Mouse (Mus musculus): ENCODE data around the gene Knl1. TPM values are rescaled to one million over a fixed set of nuclear protein-coding genes. Genes with fewer than 3 reads are reported as not detected.
"Not testable (repeated sequence)": the region's sequence is repeated elsewhere in the genome, so short reads cannot be mapped to it uniquely, and the experiment has no call there.

The Knl1 gene
- 10 to 100 TPM in 8 of 26 experiments, 1 to 10 TPM in 17, under 1 TPM in 1; 0.62 to 31.1 (median 4.8) TPM for total RNA-seq (2018; cell fraction: chromatin; rRNA removed)
- total RNA-seq (2018; cell fraction: cytosol; rRNA removed), result 1 to 10 TPM in 14 of 26 experiments, under 1 TPM in 12; 0.35 to 3.9 (median 1.1) TPM
- 10 to 100 TPM in 1 of 26 experiments, 1 to 10 TPM in 23, under 1 TPM in 2; 0.81 to 16.5 (median 2.5) TPM for total RNA-seq (2018; cell fraction: nucleus; rRNA removed)
- 0.27 to 2.3 TPM (median 1.2 TPM) in 3 replicates for polyA plus RNA-seq (2018)

GRCm38 (mm10) chr2:119046649-119047611, at the start of gene Knl1:
TSS of gene Knl1 (plus strand) at chr2:119047119.
- peak within 1 kb of the TSS; percentile 89 for H3K27ac ChIP-seq
- under 1% methylated on average over 72 of the region's 77 CpGs for WGBS (ENCODE audit: missing documents)
- no peaks in the 10 kb centered on the region for H3K36me3 ChIP-seq (ENCODE audit: inconsistent target)
- peaks cover 44% of the 10 kb centered on the region for H3K79me2 ChIP-seq (ENCODE audit: inconsistent target)
- H3K4me3 ChIP-seq (ENCODE audit: inconsistent target), result peak within 1 kb of the TSS; percentile 76

GRCm38 (mm10) chr2:118998115-118998866, 48.6 kb upstream of the Knl1 start:
- H3K79me2 ChIP-seq (ENCODE audit: inconsistent target), result no peaks in the 10 kb centered on the region
- no peak overlapping the region for H3K4me3 ChIP-seq (ENCODE audit: inconsistent target)
- H3K27ac ChIP-seq, result no peak overlapping the region
- H3K36me3 ChIP-seq (ENCODE audit: inconsistent target), result no peaks in the 10 kb centered on the region
- 41% methylated on average over 6 of the region's 6 CpGs for WGBS (ENCODE audit: missing documents)

GRCm38 (mm10) chr2:118999025-118999639, 47.8 kb upstream of the Knl1 start:
- Histone ChIP-seq H3K36me3 (ENCODE audit: inconsistent target) (no peaks in the 10 kb centered on the region), H3K79me2 (ENCODE audit: inconsistent target) (no peaks in the 10 kb centered on the region), H3K4me3 (ENCODE audit: inconsistent target) (no peak overlapping the region), H3K27ac (no peak overlapping the region)
- 98% methylated on average over 3 of the region's 3 CpGs for WGBS (ENCODE audit: missing documents)

GRCm38 (mm10) chr2:119006886-119007285, 40.0 kb upstream of the Knl1 start:
- Histone ChIP-seq H3K36me3 (ENCODE audit: inconsistent target) (no peaks in the 10 kb centered on the region), H3K79me2 (ENCODE audit: inconsistent target) (no peaks in the 10 kb centered on the region), H3K27ac (no peak overlapping the region), H3K4me3 (ENCODE audit: inconsistent target) (no peak overlapping the region)
- 84% methylated on average over 7 of the region's 7 CpGs for WGBS (ENCODE audit: missing documents)

GRCm38 (mm10) chr2:119009376-119009775, 37.5 kb upstream of the Knl1 start:
- no peak overlapping the region for H3K27ac ChIP-seq
- no peaks in the 10 kb centered on the region for H3K36me3 ChIP-seq (ENCODE audit: inconsistent target)
- WGBS (ENCODE audit: missing documents), result 96% methylated on average over 2 of the region's 2 CpGs
- H3K79me2 ChIP-seq (ENCODE audit: inconsistent target), result no peaks in the 10 kb centered on the region
- no peak overlapping the region for H3K4me3 ChIP-seq (ENCODE audit: inconsistent target)

GRCm38 (mm10) chr2:119014989-119015388, 31.9 kb upstream of the Knl1 start:
- H3K36me3 ChIP-seq (ENCODE audit: inconsistent target), result peaks cover 19% of the 10 kb centered on the region
- 49% methylated on average over 7 of the region's 7 CpGs for WGBS (ENCODE audit: missing documents)
- no peaks in the 10 kb centered on the region for H3K79me2 ChIP-seq (ENCODE audit: inconsistent target)
- peak overlapping the region; percentile 65; the same call in 1 of the 2 replicates for H3K27ac ChIP-seq
- no peak overlapping the region for H3K4me3 ChIP-seq (ENCODE audit: inconsistent target)

- WGBS (ENCODE audit: missing documents), result 4% methylated on average over 12 of the region's 12 CpGs
- Histone ChIP-seq H3K36me3 (ENCODE audit: inconsistent target) (peaks cover 26% of the 10 kb centered on the region), H3K79me2 (ENCODE audit: inconsistent target) (no peaks in the 10 kb centered on the region), H3K27ac (peak overlapping the region; percentile 65), H3K4me3 (ENCODE audit: inconsistent target) (no peak overlapping the region)
These were observed 31.2 kb upstream of the Knl1 start for GRCm38 (mm10) chr2:119015604-119016180.

- 68% methylated on average over 3 of the region's 4 CpGs for WGBS (ENCODE audit: missing documents)
- not testable (repeated sequence) for H3K79me2 ChIP-seq (ENCODE audit: inconsistent target)
These were observed 30.6 kb upstream of the Knl1 start for GRCm38 (mm10) chr2:119016312-119016711.

GRCm38 (mm10) chr2:119017647-119018046, 29.3 kb upstream of the Knl1 start:
- Histone ChIP-seq H3K27ac (no peak overlapping the region), H3K79me2 (ENCODE audit: inconsistent target) (no peaks in the 10 kb centered on the region), H3K36me3 (ENCODE audit: inconsistent target) (peaks cover 41% of the 10 kb centered on the region), H3K4me3 (ENCODE audit: inconsistent target) (no peak overlapping the region)
- WGBS (ENCODE audit: missing documents), result 100% methylated on average over 3 of the region's 3 CpGs

More at GRCm38 (mm10) chr2:119016312-119016711, 30.6 kb upstream of the Knl1 start:
- Histone ChIP-seq H3K36me3 (ENCODE audit: inconsistent target) (peaks cover 32% of the 10 kb centered on the region), H3K27ac (peak overlapping the region; percentile 65)
- H3K4me3 ChIP-seq (ENCODE audit: inconsistent target), result not testable (repeated sequence)

GRCm38 (mm10) chr2:119018391-119019122, 28.4 kb upstream of the Knl1 start:
- no peaks in the 10 kb centered on the region for H3K79me2 ChIP-seq (ENCODE audit: inconsistent target)
- H3K36me3 ChIP-seq (ENCODE audit: inconsistent target), result peaks cover 41% of the 10 kb centered on the region
- 91% methylated on average over 22 of the region's 22 CpGs for WGBS (ENCODE audit: missing documents)
- no peak overlapping the region for H3K4me3 ChIP-seq (ENCODE audit: inconsistent target)
- no peak overlapping the region for H3K27ac ChIP-seq

- WGBS (ENCODE audit: missing documents), result 90% methylated on average over 5 of the region's 5 CpGs
- H3K36me3 ChIP-seq (ENCODE audit: inconsistent target), result peaks cover 41% of the 10 kb centered on the region
These were observed 27.8 kb upstream of the Knl1 start for GRCm38 (mm10) chr2:119019131-119019530.

GRCm38 (mm10) chr2:119019538-119019937, 27.4 kb upstream of the Knl1 start:
- WGBS (ENCODE audit: missing documents), result 90% methylated on average over 4 of the region's 4 CpGs
- Histone ChIP-seq H3K36me3 (ENCODE audit: inconsistent target) (peaks cover 43% of the 10 kb centered on the region), H3K4me3 (ENCODE audit: inconsistent target) (no peak overlapping the region), H3K27ac (no peak overlapping the region), H3K79me2 (ENCODE audit: inconsistent target) (no peaks in the 10 kb centered on the region)

More at GRCm38 (mm10) chr2:119019131-119019530, 27.8 kb upstream of the Knl1 start:
- no peaks in the 10 kb centered on the region for H3K79me2 ChIP-seq (ENCODE audit: inconsistent target)
- no peak overlapping the region for H3K4me3 ChIP-seq (ENCODE audit: inconsistent target)
- no peak overlapping the region for H3K27ac ChIP-seq

GRCm38 (mm10) chr2:119023154-119023660, 23.7 kb upstream of the Knl1 start:
- over 99% methylated on average over 6 of the region's 6 CpGs for WGBS (ENCODE audit: missing documents)
- Histone ChIP-seq H3K36me3 (ENCODE audit: inconsistent target) (peaks cover 62% of the 10 kb centered on the region), H3K4me3 (ENCODE audit: inconsistent target) (no peak overlapping the region), H3K27ac (no peak overlapping the region), H3K79me2 (ENCODE audit: inconsistent target) (peaks cover 12% of the 10 kb centered on the region)
